Mouse (Mus musculus) olfactory bulb, adult 2 months (tissue): ENCODE measurements at regions not wholly inside any gene's neighbourhood (a gene's known extent, or its start where the extent isn't known, plus 50 kb on each side); places are given as distances from the start of the nearest gene placed in this dataset.

ENCODE experiments used
- CTCF ChIP-seq: fragments of 200-500 bp; IDR thresholded peaks from 2 replicates; pipeline ENCODE4 v1.5.1; 2012; ENCODE audit warnings: low read depth, mild to moderate bottlenecking, low read length, moderate library complexity; ENCODE audit not compliant: insufficient read depth
- POLR2A ChIP-seq: fragments of 200-500 bp; IDR thresholded peaks from 2 replicates; pipeline ENCODE4 v1.6.1; 2012; ENCODE audit warnings: mild to moderate bottlenecking, low read depth, low read length, moderate library complexity; ENCODE audit not compliant: insufficient read depth

DNA sequence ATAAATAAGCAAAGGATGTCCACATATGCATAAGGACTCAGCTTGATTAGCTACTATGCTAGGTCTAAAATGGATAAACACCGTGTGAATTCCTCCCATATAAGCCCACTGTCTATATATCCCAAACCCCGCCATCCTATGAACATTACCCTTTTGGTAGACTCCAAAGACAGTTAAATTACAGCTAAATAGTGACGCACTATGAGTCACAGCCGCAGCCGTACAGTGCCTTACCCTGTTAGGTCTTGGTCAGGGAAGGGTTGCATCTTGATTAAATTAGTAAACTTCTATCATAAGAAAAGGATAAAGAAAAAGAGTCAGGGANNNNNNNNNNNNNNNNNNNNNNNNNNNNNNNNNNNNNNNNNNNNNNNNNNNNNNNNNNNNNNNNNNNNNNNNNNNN lies 111.1 kb downstream of the 1190002N15Rik start:
- TF ChIP-seq CTCF (no peak), POLR2A (no peak)
